Mouse (Mus musculus): Measurements from ENCODE around the gene B4gat1.

DNA sequence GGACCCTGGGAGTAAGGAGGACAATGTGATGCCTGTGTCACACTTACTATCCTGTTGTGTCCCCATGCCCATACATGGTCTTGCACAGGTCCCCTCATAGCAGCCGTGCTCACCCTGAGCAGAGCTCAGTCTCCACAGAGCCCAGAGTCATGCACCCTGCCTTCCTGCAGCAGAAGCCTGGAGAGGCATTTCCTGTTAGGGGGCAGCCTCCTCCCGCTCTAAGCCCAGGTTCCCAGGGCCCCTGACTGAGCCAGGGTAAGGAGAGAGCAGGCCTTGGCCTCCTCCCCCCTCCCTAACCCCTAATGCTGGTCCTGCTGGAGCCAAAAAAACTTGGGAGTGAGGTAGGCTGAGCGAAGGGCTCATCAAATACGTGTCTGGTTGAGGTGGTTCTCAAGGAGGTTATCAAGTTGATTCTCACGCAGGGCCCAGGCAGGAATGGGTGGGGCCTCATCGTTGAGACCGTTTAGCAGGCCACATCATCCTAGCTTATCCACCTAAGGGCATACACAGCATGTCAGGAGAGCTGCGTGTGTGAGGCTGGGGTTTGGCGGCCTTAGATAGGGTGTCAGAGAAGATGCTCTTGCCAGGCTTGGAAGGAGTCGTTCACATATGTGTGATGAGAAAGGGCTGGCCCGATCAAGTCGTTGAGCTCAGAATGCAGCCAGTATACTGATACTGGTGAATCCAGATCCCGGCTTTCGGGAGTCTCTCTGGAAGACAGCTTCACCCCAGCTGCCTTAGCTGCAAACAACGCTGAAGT lies 28.6 kb downstream of the B4gat1 start:
- TF ChIP-seq CTCF (IDR thresholded peaks at IDR 0.05; ENCODE audit: borderline replicate concordance, insufficient read depth, low read depth, low read length) (no peak), POLR2A (IDR thresholded peaks at IDR 0.05; ENCODE audit: borderline replicate concordance, insufficient read depth, low read length) (no peak)

Data from cerebellum, adult 2 months (tissue).